Mouse (Mus musculus) adrenal gland, postnatal 36 days (tissue): ENCODE data around the gene Ednra. TPM values are rescaled to one million over a fixed set of nuclear protein-coding genes. Genes with fewer than 3 reads are reported as not detected.

ENCODE experiments used
- DNase-seq, 2 experiments: peaks; one replicate each; pipeline ENCODE4 v3.0.0; 2021; ENCODE audit warnings: mixed read lengths in 1 of 2
- total RNA-seq, 2 experiments: library from RNA; stranded (reverse); gene quantifications; 2 replicates each; pipeline ENCODE4 v1.2.3; 2021

The Ednra gene
- total RNA-seq, 2 experiments from 2014 or later: 22.5 to 23.5 TPM

GRCm38 (mm10) chr8:77650646-77651190, 73.5 kb downstream of the Ednra start:
- no peak for DNase-seq

GRCm38 (mm10) chr8:77640093-77640839, 84.0 kb downstream of the Ednra start:
- no peak for DNase-seq

DNA sequence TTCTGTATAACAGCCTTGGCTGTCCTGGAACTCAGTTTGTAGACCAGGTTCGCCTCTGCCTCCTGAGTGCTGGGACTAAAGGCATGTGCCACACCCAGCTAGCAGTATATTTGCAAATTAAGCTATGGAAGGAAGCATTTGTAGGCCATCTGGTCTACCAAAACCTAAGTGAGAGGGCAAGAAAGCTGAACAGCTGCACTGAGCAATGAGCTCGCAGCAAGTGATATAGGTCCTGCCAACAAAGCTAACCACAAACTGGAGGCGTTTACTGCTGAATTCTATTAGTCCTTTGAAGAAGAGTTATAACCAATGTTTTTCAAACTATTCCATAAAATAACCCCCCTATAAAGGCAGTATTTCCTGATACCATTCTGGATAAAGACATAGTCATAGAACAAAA, 86.7 kb downstream of the Ednra start:
- DNase-seq: no peak

- no peak for DNase-seq
Observed at GRCm38 (mm10) chr8:77634035-77634434, 90.2 kb downstream of the Ednra start.

DNA sequence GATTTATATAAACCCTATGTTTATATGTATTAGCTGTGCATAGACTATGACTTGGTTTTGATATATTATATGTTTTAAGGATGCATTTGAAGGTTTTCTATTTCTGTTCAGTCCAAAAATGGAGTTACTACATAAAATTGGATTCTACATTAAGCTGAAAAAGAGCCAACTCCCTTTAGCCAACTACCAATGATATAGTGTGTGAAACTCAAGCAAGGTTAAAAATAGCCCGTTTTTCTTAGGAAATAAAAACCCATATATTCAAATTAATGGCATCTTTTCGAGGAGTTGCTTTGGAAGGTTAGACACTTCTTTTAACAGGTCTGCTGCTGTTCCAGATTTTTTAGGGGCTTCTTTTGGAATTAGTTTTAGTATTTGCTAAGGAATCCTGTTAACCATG, 91.1 kb downstream of the Ednra start:
- DNase-seq: no peak

DNA sequence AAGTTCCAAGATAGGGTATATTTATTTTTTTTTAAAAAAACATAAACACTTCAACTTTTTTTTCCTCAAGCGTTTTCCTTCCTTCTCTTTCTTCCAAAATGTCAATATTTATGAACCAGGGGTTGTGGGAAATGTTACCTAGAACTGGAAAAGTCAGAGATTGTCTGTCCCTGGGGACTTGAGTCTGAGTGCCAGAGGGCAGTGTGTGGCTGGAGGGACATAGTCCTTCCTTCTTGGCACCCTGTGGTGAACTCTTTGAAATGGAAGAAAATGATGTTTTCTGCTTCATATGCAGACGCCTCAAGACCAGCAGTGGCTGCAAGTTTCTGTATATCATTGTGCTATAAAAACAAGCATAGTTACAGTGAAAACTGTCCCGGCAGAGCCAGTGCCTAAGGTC, 93.6 kb downstream of the Ednra start:
- DNase-seq: no peak

DNA sequence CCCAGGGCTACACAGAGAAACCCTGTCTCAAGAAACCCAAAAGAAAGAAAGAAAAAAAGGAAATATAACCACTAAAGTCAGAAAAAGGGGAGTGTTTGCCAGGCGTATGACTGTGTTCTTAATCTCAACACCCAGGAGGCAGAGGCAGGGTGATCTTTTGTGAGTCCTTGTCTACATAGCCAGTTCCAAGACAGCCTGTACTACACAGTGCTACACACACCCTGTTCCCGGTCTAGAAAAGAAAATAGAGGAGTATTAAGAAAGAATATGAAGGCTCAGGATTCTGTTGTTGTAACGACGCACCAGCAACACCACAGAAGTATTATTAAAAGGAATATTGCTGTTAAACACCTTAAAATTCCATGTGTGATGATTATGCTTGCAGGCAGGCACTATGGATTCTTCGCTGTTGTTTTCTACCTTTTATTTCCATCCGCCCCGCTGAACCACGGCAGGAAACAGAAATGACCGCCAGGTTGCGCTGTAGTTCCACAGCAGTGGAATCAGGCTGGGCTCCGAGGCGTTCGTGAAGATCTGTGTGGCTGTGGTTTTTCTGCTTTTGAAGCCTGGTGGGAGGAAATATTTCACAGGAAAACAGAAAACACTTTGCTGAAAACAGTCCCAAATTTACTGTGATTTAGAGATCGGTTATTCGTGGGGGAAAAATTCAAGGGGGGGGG, 94.3 kb downstream of the Ednra start:
- peak; percentile 88 for DNase-seq

GRCm38 (mm10) chr8:77623677-77624209, 100.5 kb downstream of the Ednra start:
- DNase-seq: no peak

- DNase-seq: peak; percentile 65 to 70
Observed at GRCm38 (mm10) chr8:77617916-77618315, 106.3 kb downstream of the Ednra start.

Other genes starting within 250 kb of the Ednra start
- 10 to 100 TPM; 18.5 to 28.0 TPM for gene Arhgap10, start 206.5 kb downstream of the Ednra start, total RNA-seq
- 10 to 100 TPM; 15.8 to 20.7 TPM for gene Prmt9, start 175.1 kb downstream of the Ednra start, total RNA-seq
- gene Tmem184c, start 113.8 kb downstream of the Ednra start, total RNA-seq: 10 to 100 TPM; 27.3 to 38.8 TPM